Mouse (Mus musculus) MEL (cell line): ENCODE measurements around the gene Ric8b.

Source experiments
- CTCF ChIP-seq, 3 experiments: IDR thresholded peaks in 2 of 3; conservative IDR thresholded peaks in 1 of 3; 2 replicates each; pipeline ENCODE4 v1.5.1; 2011 to 2012; ENCODE audit warnings: low read length in 3 of 3, low read depth in 2 of 3, mild to moderate bottlenecking in 2 of 3, improper control_type of control experiment in 1 of 3, inconsistent platforms in 1 of 3, mixed read lengths in 1 of 3, moderate library complexity in 1 of 3; ENCODE audit not compliant: control insufficient read depth in 1 of 3, insufficient read depth in 1 of 3, poor library complexity in 1 of 3, severe bottlenecking in 1 of 3
- ELF1 ChIP-seq: IDR thresholded peaks from 2 replicates; pipeline ENCODE4 v1.6.1; 2014; ENCODE audit warnings: low read depth, mild to moderate bottlenecking, inconsistent platforms, low read length, improper control_type of control experiment, moderate library complexity
- HCFC1 ChIP-seq: IDR thresholded peaks from 2 replicates; pipeline ENCODE4 v1.6.1; 2012; ENCODE audit warnings: low read depth, mild to moderate bottlenecking, inconsistent platforms, low read length, improper control_type of control experiment, moderate library complexity
- MAZ ChIP-seq: IDR thresholded peaks from 2 replicates; pipeline ENCODE4 v1.6.1; 2012; ENCODE audit warnings: low read depth, mild to moderate bottlenecking, inconsistent platforms, low read length, improper control_type of control experiment
- MXI1 ChIP-seq: IDR thresholded peaks from 2 replicates; pipeline ENCODE4 v1.6.1; 2011; ENCODE audit warnings: mild to moderate bottlenecking, low read depth, low read length, improper control_type of control experiment
- MYB ChIP-seq: IDR thresholded peaks from 2 replicates; pipeline ENCODE4 v1.6.1; 2011; ENCODE audit warnings: mild to moderate bottlenecking, low read depth, low read length, improper control_type of control experiment
- NRF1 ChIP-seq: IDR thresholded peaks from 2 replicates; pipeline ENCODE4 v1.6.1; 2014; ENCODE audit warnings: low read depth, mild to moderate bottlenecking, inconsistent platforms, low read length, improper control_type of control experiment, moderate library complexity; ENCODE audit not compliant: poor library complexity, insufficient read depth, severe bottlenecking
- POLR2A ChIP-seq, 2 experiments: IDR thresholded peaks; 2 replicates each; pipeline ENCODE4 v1.6.1; 2011 to 2012; ENCODE audit warnings: low read length in 2 of 2, mild to moderate bottlenecking in 2 of 2, control low read depth in 1 of 2, improper control_type of control experiment in 1 of 2, low read depth in 1 of 2, moderate library complexity in 1 of 2; ENCODE audit not compliant: control insufficient read depth in 1 of 2, insufficient read depth in 1 of 2, poor library complexity in 1 of 2
- RCOR1 ChIP-seq: IDR thresholded peaks from 2 replicates; pipeline ENCODE4 v1.6.1; 2012; ENCODE audit warnings: low read depth, mild to moderate bottlenecking, inconsistent platforms, low read length, improper control_type of control experiment
- TBP ChIP-seq: IDR thresholded peaks from 2 replicates; pipeline ENCODE4 v1.8.0; 2011; ENCODE audit warnings: low read depth, low read length, improper control_type of control experiment
- ZNF384 ChIP-seq: IDR thresholded peaks from 2 replicates; pipeline ENCODE4 v1.6.1; 2012; ENCODE audit warnings: low read depth, mild to moderate bottlenecking, inconsistent platforms, low read length, improper control_type of control experiment

GRCm38 (mm10) chr10:84998225-84998579 is 80.8 kb downstream of the Ric8b start:
- TF ChIP-seq CTCF (IDR thresholded peaks at IDR 0.05 in 2 of 3, conservative IDR thresholded peaks at IDR 0.05 in 1 of 3; ENCODE audit: control insufficient read depth in 1 of 3, insufficient read depth in 1 of 3, low read depth in 2 of 3, low read length in 3 of 3, poor library complexity in 1 of 3, severe bottlenecking in 1 of 3) (no peak), POLR2A (IDR thresholded peaks at IDR 0.05; ENCODE audit: control insufficient read depth in 1 of 2, insufficient read depth in 1 of 2, low read depth in 1 of 2, low read length in 2 of 2, poor library complexity in 1 of 2) (no peak), MAZ (no peak), MYB (no peak), RCOR1 (no peak), HCFC1 (no peak), TBP (no peak), ZNF384 (no peak), MXI1 (no peak), NRF1 (no peak), ELF1 (no peak)
